Mouse (Mus musculus) MEL (cell line): ENCODE measurements around the gene Plekhm3.

Experiments
- CHD2 ChIP-seq: IDR thresholded peaks from 2 replicates; pipeline ENCODE4 v1.6.1; 2011; ENCODE audit warnings: low read length, improper control_type of control experiment
- CTCF ChIP-seq, 3 experiments: IDR thresholded peaks in 2 of 3; conservative IDR thresholded peaks in 1 of 3; 2 replicates each; pipeline ENCODE4 v1.5.1; 2011 to 2012; ENCODE audit warnings: low read length in 3 of 3, low read depth in 2 of 3, mild to moderate bottlenecking in 2 of 3, improper control_type of control experiment in 1 of 3, inconsistent platforms in 1 of 3, mixed read lengths in 1 of 3, moderate library complexity in 1 of 3; ENCODE audit not compliant: control insufficient read depth in 1 of 3, insufficient read depth in 1 of 3, poor library complexity in 1 of 3, severe bottlenecking in 1 of 3
- EP300 ChIP-seq, 2 experiments: IDR thresholded peaks; 2 replicates each; pipeline ENCODE4 v1.6.1; 2011; ENCODE audit warnings: improper control_type of control experiment in 2 of 2, low read length in 2 of 2, low read depth in 1 of 2, mild to moderate bottlenecking in 1 of 2
- ETS1 ChIP-seq: IDR thresholded peaks from 2 replicates; pipeline ENCODE4 v1.6.1; 2012; ENCODE audit warnings: low read depth, mild to moderate bottlenecking, inconsistent platforms, low read length, improper control_type of control experiment, moderate library complexity
- HCFC1 ChIP-seq: IDR thresholded peaks from 2 replicates; pipeline ENCODE4 v1.6.1; 2012; ENCODE audit warnings: low read depth, mild to moderate bottlenecking, inconsistent platforms, low read length, improper control_type of control experiment, moderate library complexity
- POLR2A ChIP-seq, 2 experiments: IDR thresholded peaks; 2 replicates each; pipeline ENCODE4 v1.6.1; 2011 to 2012; ENCODE audit warnings: low read length in 2 of 2, mild to moderate bottlenecking in 2 of 2, control low read depth in 1 of 2, improper control_type of control experiment in 1 of 2, low read depth in 1 of 2, moderate library complexity in 1 of 2; ENCODE audit not compliant: control insufficient read depth in 1 of 2, insufficient read depth in 1 of 2, poor library complexity in 1 of 2
- POLR2AphosphoS2 ChIP-seq: IDR thresholded peaks from 2 replicates; pipeline ENCODE4 v1.6.1; 2011; ENCODE audit warnings: low read length, improper control_type of control experiment
- RAD21 ChIP-seq: IDR thresholded peaks from 2 replicates; pipeline ENCODE4 v1.6.1; 2011; ENCODE audit warnings: mild to moderate bottlenecking, low read depth, low read length, improper control_type of control experiment
- TCF12 ChIP-seq: IDR thresholded peaks from 2 replicates; pipeline ENCODE4 v1.6.1; 2014; ENCODE audit warnings: low read depth, mild to moderate bottlenecking, inconsistent platforms, low read length, improper control_type of control experiment, moderate library complexity
- USF2 ChIP-seq, 2 experiments: IDR thresholded peaks; 2 replicates each; pipeline ENCODE4 v1.6.1; 2011 to 2012; ENCODE audit warnings: improper control_type of control experiment in 2 of 2, low read length in 2 of 2, borderline replicate concordance in 1 of 2, inconsistent platforms in 1 of 2, low read depth in 1 of 2, mild to moderate bottlenecking in 1 of 2; ENCODE audit not compliant: insufficient read depth in 1 of 2
- ZC3H11A ChIP-seq: IDR thresholded peaks from 2 replicates; pipeline ENCODE4 v1.6.1; 2012; ENCODE audit warnings: low read depth, mild to moderate bottlenecking, inconsistent platforms, low read length, improper control_type of control experiment
- ZKSCAN1 ChIP-seq: IDR thresholded peaks from 2 replicates; pipeline ENCODE4 v1.6.1; 2012; ENCODE audit warnings: low read depth, mild to moderate bottlenecking, inconsistent platforms, low read length, improper control_type of control experiment, moderate library complexity

- TF ChIP-seq CTCF (IDR thresholded peaks at IDR 0.05 in 2 of 3, conservative IDR thresholded peaks at IDR 0.05 in 1 of 3; ENCODE audit: control insufficient read depth in 1 of 3, insufficient read depth in 1 of 3, low read depth in 2 of 3, low read length in 3 of 3, poor library complexity in 1 of 3, severe bottlenecking in 1 of 3) (no peak), CHD2 (no peak), ZKSCAN1 (no peak), TCF12 (no peak), RAD21 (no peak), POLR2AphosphoS2 (no peak), POLR2A (IDR thresholded peaks at IDR 0.05; ENCODE audit: control insufficient read depth in 1 of 2, insufficient read depth in 1 of 2, low read depth in 1 of 2, low read length in 2 of 2, poor library complexity in 1 of 2) (no peak), ETS1 (no peak), USF2 (IDR thresholded peaks at IDR 0.05; ENCODE audit: borderline replicate concordance in 1 of 2, insufficient read depth in 1 of 2, low read depth in 1 of 2, low read length in 2 of 2) (no peak), EP300 (IDR thresholded peaks at IDR 0.05; ENCODE audit: low read depth in 1 of 2, low read length in 2 of 2) (no peak), HCFC1 (no peak), ZC3H11A (no peak)
Measured at GRCm38 (mm10) chr1:64928542-64928941, 28.1 kb downstream of the Plekhm3 start.
